Mouse (Mus musculus) retina, adult 2 months (tissue): ENCODE measurements around the gene Acsl4.

Experiments
- DNase-seq: peaks from one replicate; pipeline ENCODE4 v3.0.0-alpha.2; 2012; ENCODE audit warnings: low read depth, low spot score

The Acsl4 gene

GRCm38 (mm10) chrX:142390247-142390908, at the start of gene Acsl4:
Gene Acsl4, minus strand, starts transcription at chrX:142390535.
- DNase-seq = peak; percentile 59

GRCm38 (mm10) chrX:142437971-142438504, 47.7 kb upstream of the Acsl4 start:
- no peak for DNase-seq

GRCm38 (mm10) chrX:142432846-142433245, 42.5 kb upstream of the Acsl4 start:
- no peak for DNase-seq

- no peak for DNase-seq
Measured at GRCm38 (mm10) chrX:142427111-142427510, 36.8 kb upstream of the Acsl4 start.

- DNase-seq = no peak
Measured at GRCm38 (mm10) chrX:142426628-142427027, 36.3 kb upstream of the Acsl4 start.

- DNase-seq = no peak
Measured at GRCm38 (mm10) chrX:142413884-142414283, 23.5 kb upstream of the Acsl4 start.

- no peak for DNase-seq
Measured at GRCm38 (mm10) chrX:142410060-142410459, 19.7 kb upstream of the Acsl4 start.

- no peak for DNase-seq
Measured at GRCm38 (mm10) chrX:142409338-142409737, 19.0 kb upstream of the Acsl4 start.

- no peak for DNase-seq
Measured at GRCm38 (mm10) chrX:142403114-142403513, 12.8 kb upstream of the Acsl4 start.

GRCm38 (mm10) chrX:142398621-142399020, 8.3 kb upstream of the Acsl4 start:
- no peak for DNase-seq

- peak; percentile 6 for DNase-seq
Measured at GRCm38 (mm10) chrX:142390909-142391265, 552 bp upstream of the Acsl4 start.

GRCm38 (mm10) chrX:142389581-142390159, 665 bp downstream of the Acsl4 start:
- no peak for DNase-seq

- DNase-seq = no peak
Measured at GRCm38 (mm10) chrX:142388141-142388540, 2.2 kb downstream of the Acsl4 start.

- no peak for DNase-seq
Measured at GRCm38 (mm10) chrX:142387634-142388033, 2.7 kb downstream of the Acsl4 start.

GRCm38 (mm10) chrX:142384918-142385317, 5.4 kb downstream of the Acsl4 start:
- no peak for DNase-seq

- no peak for DNase-seq
Measured at GRCm38 (mm10) chrX:142379894-142380293, 10.4 kb downstream of the Acsl4 start.

GRCm38 (mm10) chrX:142378048-142378447, 12.3 kb downstream of the Acsl4 start:
- no peak for DNase-seq

GRCm38 (mm10) chrX:142377358-142377757, 13.0 kb downstream of the Acsl4 start:
- DNase-seq = no peak

GRCm38 (mm10) chrX:142376747-142377146, 13.6 kb downstream of the Acsl4 start:
- no peak for DNase-seq

- no peak for DNase-seq
Measured at GRCm38 (mm10) chrX:142375519-142375918, 14.8 kb downstream of the Acsl4 start.

GRCm38 (mm10) chrX:142372393-142372792, 17.9 kb downstream of the Acsl4 start:
- DNase-seq = peak; percentile 13

- no peak for DNase-seq
Measured at GRCm38 (mm10) chrX:142369935-142370334, 20.4 kb downstream of the Acsl4 start.

- DNase-seq = no peak
Measured at GRCm38 (mm10) chrX:142363882-142364281, 26.5 kb downstream of the Acsl4 start.
